Mouse (Mus musculus) heart, embryonic 13.5 days (tissue): Measurements from ENCODE around the gene Atf6. TPM values are rescaled to one million over a fixed set of nuclear protein-coding genes. Genes with fewer than 3 reads are reported as not detected.

Source experiments
- ATAC-seq: fragments of 200-750 bp; cut with Nextera tagmentation; 2 replicates; pipeline ENCODE4 v1.8.0; 2017; ENCODE audit warnings: moderate TSS enrichment; ENCODE audit not compliant: insufficient number of reproducible peaks, low FRiP score, low TSS enrichment; ENCODE audit errors: extremely low read depth
- H3K27ac ChIP-seq: fragments of 300-500 bp; sonication (generic); replicated peaks from 2 replicates; pipeline ENCODE4 v1.5.1; 2015; ENCODE audit warnings: moderate library complexity, mild to moderate bottlenecking, inconsistent platforms
- H3K27me3 ChIP-seq: fragments of 300-500 bp; sonication (generic); replicated peaks from 2 replicates; pipeline ENCODE4 v1.6.1; 2015; ENCODE audit warnings: mild to moderate bottlenecking, inconsistent platforms
- H3K36me3 ChIP-seq: fragments of 300-500 bp; sonication (generic); 2 replicates; pipeline ENCODE4 v1.6.1; 2015; ENCODE audit warnings: mild to moderate bottlenecking, inconsistent platforms
- H3K4me1 ChIP-seq: fragments of 300-500 bp; sonication (generic); 2 replicates; pipeline ENCODE4 v1.6.1; 2015; ENCODE audit warnings: inconsistent platforms
- H3K4me2 ChIP-seq: fragments of 300-500 bp; sonication (generic); 2 replicates; pipeline ENCODE4 v1.6.1; 2015; ENCODE audit warnings: inconsistent platforms, mild to moderate bottlenecking, moderate library complexity
- H3K4me3 ChIP-seq: fragments of 300-500 bp; sonication (generic); 2 replicates; pipeline ENCODE4 v1.5.1; 2015; ENCODE audit warnings: moderate library complexity, mild to moderate bottlenecking, inconsistent platforms
- H3K9ac ChIP-seq: fragments of 300-500 bp; sonication (generic); 2 replicates; pipeline ENCODE4 v1.6.1; 2015; ENCODE audit warnings: inconsistent platforms, mild to moderate bottlenecking, moderate library complexity
- H3K9me3 ChIP-seq: fragments of 300-500 bp; sonication (generic); 2 replicates; pipeline ENCODE4 v1.6.1; 2016; ENCODE audit warnings: inconsistent platforms
- WGBS: fragments of 180-500 bp; shearing (Covaris S2); methylation state at CpG from one replicate; pipeline ENCODE4 v1.1.7; 2015; ENCODE audit warnings: mixed read lengths; 5-methylcytosine and 5-hydroxymethylcytosine counted together
- polyA plus RNA-seq: library from polyadenylated mRNA; unstranded; fragments of >200 nt; fragmentation: Nextera tagmentation; extraction: Ambion mirVana; gene quantifications from 2 replicates; pipeline ENCODE4 v1.2.1, GENCODE M21; 2015

The Atf6 gene
- polyA plus RNA-seq, 1 experiment from 2014 or later: 10.1 TPM

DNA sequence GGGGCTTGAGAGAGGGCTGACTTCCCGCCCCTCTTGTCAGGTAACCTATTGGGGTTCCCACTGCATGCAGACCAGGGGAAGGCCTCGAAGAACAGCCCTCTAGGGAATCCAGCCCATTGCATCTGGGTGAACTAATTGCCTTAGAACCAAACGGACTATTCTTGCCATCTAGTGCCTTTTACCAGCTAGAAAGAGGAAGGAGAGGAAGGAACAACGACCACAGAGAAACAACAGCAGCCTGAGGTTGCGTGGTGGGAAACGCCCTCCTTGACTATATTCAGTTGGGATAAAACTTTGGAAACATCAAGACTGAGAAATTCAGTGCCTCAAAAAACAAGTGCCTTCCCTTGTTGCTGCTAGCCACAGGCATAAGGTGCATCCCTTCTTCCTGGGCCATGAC, 183.7 kb downstream of the Atf6 start:
- peaks cover 38% of the 10 kb centered on the region for H3K36me3 ChIP-seq
- no peak overlapping the region for H3K9ac ChIP-seq
- peaks cover 7% of the 10 kb centered on the region for H3K4me1 ChIP-seq
- no peak overlapping the region for H3K4me2 ChIP-seq
- H3K4me3 ChIP-seq: no peak overlapping the region
- no peaks in the 10 kb centered on the region for H3K9me3 ChIP-seq
- H3K27me3 ChIP-seq: no peaks in the 10 kb centered on the region
- no peak overlapping the region for H3K27ac ChIP-seq
- WGBS: 75% methylated on average over 6 of the region's 6 CpGs
- ATAC-seq: no peak

DNA sequence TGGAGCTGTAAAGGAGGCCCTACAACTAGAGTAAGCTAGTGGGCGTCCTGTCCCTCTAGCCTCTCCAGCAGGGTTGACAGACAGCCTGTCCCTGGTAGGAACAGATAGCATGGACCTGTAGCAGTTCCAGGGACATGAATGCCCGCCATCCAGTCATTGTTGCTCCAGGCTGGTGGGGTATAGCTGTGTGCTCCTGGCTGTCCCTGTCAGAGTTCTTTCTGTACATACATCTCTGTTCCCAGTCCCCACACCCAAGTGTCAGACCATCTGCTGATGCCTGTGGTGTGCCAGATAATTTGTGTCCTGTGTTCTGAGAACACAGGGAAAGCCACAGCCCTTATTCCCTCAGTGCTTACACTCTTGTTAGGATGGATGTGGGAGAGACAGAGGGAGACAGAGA, 187.9 kb downstream of the Atf6 start:
- no peaks in the 10 kb centered on the region for H3K27me3 ChIP-seq
- 59% methylated on average over 2 of the region's 2 CpGs for WGBS
- 0 out of 2 replicates have a peak overlapping the region, but pooled peaks have one; percentile 16 for H3K27ac ChIP-seq
- H3K36me3 ChIP-seq: peaks cover 70% of the 10 kb centered on the region
- peaks cover 14% of the 10 kb centered on the region for H3K4me1 ChIP-seq
- no peak overlapping the region for H3K4me3 ChIP-seq
- H3K9me3 ChIP-seq: no peaks in the 10 kb centered on the region
- H3K9ac ChIP-seq: no peak overlapping the region
- ATAC-seq: no peak
- no peak overlapping the region for H3K4me2 ChIP-seq

DNA sequence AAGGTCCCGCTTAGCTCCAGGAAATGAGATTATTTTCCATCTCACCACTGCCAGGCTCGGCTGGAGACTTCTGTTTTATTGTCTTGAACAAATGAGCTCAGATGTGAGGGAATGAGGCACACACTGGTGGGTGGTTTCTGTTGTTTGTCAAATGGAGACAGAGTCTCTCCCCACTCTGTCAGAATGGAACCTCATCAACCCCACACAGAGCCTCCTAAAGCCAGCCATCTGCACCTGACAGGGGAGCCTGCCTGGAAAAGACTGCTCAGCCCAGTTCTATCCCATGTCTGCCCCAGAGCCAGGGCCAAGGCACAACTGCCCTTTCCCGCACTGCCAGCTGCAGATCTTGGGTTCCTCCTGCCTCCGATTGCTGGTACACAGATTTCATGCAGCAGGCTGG, 188.7 kb downstream of the Atf6 start:
- WGBS: 66% methylated on average over 4 of the region's 4 CpGs
- Histone ChIP-seq H3K4me2 (no peak overlapping the region), H3K36me3 (peaks cover 67% of the 10 kb centered on the region), H3K4me3 (no peak overlapping the region), H3K9me3 (no peaks in the 10 kb centered on the region), H3K4me1 (peaks cover 14% of the 10 kb centered on the region), H3K9ac (no peak overlapping the region), H3K27ac (peak overlapping the region; percentile 16; the same call in 1 of the 2 replicates), H3K27me3 (no peaks in the 10 kb centered on the region)
- ATAC-seq: peak; percentile 14; the same call in 1 of the 2 replicates

DNA sequence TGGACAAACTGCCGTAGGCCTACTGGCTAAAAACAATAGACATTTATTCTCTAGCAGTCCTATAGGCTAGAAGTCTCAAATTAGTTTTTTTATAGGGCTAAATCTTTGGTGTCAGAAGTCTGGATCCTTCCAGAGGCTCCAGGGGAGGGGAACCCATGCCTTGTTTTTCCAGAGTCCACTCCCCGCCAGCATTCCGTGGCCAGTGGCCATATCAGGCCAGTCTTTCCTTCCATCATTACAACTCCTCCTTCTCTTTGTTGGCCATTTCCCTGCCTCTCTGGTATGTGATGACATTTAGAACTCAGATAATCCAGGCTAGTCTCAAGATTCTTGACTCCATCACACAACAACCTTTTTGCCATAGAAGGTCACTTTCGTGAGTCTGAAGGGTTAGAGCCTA, 189.9 kb downstream of the Atf6 start:
- Histone ChIP-seq H3K27me3 (no peaks in the 10 kb centered on the region), H3K36me3 (peaks cover 55% of the 10 kb centered on the region), H3K27ac (no peak overlapping the region), H3K9me3 (no peaks in the 10 kb centered on the region), H3K4me3 (no peak overlapping the region), H3K9ac (no peak overlapping the region), H3K4me1 (peaks cover 19% of the 10 kb centered on the region), H3K4me2 (no peak overlapping the region)
- 59% methylated on average over 4 of the region's 4 CpGs for WGBS
- no peak for ATAC-seq

DNA sequence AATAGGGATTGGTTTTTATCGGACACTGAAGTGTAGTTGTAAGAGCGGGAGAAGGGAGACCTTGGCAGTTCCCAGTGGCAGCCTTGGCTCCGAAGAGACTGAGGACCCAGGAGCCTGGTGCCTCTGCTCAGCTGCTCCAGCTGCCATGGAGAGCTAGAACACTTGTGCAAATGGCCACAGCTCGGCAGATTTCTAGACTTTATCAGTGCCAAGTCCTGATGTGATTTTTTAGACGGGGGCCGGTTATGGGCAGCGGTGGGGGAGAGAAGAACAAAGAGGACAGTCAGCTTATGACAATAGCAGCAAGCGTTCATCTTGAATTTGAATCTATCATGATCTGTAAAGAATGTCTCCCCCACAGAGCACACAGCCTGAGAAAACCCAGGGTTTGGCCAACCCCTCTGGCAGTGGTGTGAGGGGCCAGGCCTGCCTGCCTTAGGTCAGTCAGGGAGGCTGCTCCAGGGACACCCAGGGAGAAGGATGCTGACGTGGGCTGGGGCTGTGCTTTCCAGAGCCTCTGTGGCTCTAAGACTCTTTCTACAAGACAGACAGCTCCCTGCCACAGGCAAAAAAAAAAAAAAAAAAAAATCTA, 193.3 kb downstream of the Atf6 start:
- H3K4me3 ChIP-seq: no peak overlapping the region
- H3K9ac ChIP-seq: no peak overlapping the region
- no peak overlapping the region for H3K4me2 ChIP-seq
- H3K36me3 ChIP-seq: peaks cover 58% of the 10 kb centered on the region
- no peaks in the 10 kb centered on the region for H3K9me3 ChIP-seq
- 62% methylated on average over 9 of the region's 9 CpGs for WGBS
- H3K27ac ChIP-seq: no peak overlapping the region
- no peak for ATAC-seq
- H3K4me1 ChIP-seq: peaks cover 23% of the 10 kb centered on the region
- H3K27me3 ChIP-seq: no peaks in the 10 kb centered on the region

DNA sequence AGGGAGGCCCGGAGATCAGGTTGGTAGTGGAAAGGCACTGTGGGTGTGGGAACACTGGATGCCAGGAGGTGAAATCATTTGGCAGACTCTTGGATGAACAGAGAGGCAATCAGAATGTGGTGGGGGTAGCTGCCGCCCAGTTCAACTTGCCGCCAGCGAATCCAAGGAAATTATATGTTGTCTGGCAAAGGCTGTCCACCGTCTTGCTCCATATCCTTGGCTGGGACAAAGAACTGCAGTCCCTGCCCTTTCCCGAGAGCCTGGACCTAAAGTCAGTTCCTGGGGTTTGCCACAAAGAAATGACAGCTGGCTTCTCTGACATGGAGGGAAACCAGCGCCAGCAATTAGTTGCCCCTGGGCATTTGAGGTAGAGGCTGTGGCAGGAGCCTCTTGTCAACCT, 202.4 kb downstream of the Atf6 start:
- WGBS: 86% methylated on average over 7 of the region's 7 CpGs
- H3K9me3 ChIP-seq: no peaks in the 10 kb centered on the region
- no peaks in the 10 kb centered on the region for H3K4me1 ChIP-seq
- H3K9ac ChIP-seq: no peak overlapping the region
- H3K4me3 ChIP-seq: no peak overlapping the region
- no peak overlapping the region for H3K4me2 ChIP-seq
- peaks cover 95% of the 10 kb centered on the region for H3K36me3 ChIP-seq
- no peak for ATAC-seq
- no peaks in the 10 kb centered on the region for H3K27me3 ChIP-seq
- no peak overlapping the region for H3K27ac ChIP-seq

DNA sequence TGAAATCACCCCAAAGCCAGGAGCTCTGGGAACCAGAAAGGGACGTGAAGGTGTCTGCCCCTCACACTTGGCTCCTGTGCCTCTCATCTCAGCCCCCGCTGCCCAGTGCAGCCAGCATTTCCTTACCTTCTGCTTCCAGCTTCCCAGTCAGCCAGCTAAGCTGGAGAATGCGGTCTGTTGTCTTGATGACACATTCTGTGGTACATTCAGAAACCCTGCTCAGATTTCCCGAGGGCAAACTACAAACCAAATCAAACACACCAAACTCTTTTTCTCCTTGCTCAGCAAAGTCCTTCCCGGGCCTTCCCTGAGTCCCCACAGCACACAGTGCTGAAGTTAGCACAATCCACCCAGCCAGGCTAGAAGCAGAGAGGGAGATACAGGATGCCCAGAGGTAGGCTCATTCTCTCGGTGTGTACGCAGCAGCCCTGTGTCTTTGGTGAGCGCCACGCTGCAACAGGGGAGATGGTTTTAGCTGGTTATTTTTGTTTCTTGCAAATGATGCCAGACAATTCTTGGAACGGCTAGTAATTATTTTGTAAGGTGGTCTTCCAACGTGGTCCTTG, 202.9 kb downstream of the Atf6 start:
- 83% methylated on average over 11 of the region's 11 CpGs for WGBS
- Histone ChIP-seq H3K9ac (no peak overlapping the region), H3K4me3 (no peak overlapping the region), H3K27ac (no peak overlapping the region), H3K4me2 (no peak overlapping the region), H3K36me3 (peaks cover 95% of the 10 kb centered on the region), H3K9me3 (no peaks in the 10 kb centered on the region), H3K27me3 (no peaks in the 10 kb centered on the region), H3K4me1 (no peaks in the 10 kb centered on the region)
- no peak for ATAC-seq

DNA sequence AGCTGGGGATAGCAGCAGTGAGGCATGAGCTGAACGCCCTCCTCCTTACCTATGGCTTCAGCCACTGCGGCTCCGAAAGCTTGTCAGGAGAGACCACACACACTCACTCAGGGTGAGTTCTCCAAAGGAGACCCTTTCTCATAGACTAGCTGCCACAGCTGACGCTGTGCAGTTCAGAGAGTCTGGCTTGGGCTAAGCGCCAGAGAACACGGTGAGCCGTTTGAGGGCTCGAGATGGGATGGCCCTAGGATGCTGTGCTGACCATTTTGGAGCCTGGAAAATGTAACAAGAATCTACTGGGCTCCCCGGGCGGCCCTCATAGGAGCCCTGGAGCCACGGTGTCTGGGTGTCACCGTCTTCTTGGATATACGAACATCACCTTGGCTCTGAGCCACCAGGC, 208.3 kb downstream of the Atf6 start:
- H3K4me1 ChIP-seq: peaks cover 23% of the 10 kb centered on the region
- no peaks in the 10 kb centered on the region for H3K27me3 ChIP-seq
- H3K9ac ChIP-seq: no peak overlapping the region
- no peak overlapping the region for H3K4me3 ChIP-seq
- H3K27ac ChIP-seq: no peak overlapping the region
- H3K4me2 ChIP-seq: no peak overlapping the region
- WGBS: 62% methylated on average over 13 of the region's 13 CpGs
- no peak for ATAC-seq
- peaks cover 70% of the 10 kb centered on the region for H3K36me3 ChIP-seq
- no peaks in the 10 kb centered on the region for H3K9me3 ChIP-seq

DNA sequence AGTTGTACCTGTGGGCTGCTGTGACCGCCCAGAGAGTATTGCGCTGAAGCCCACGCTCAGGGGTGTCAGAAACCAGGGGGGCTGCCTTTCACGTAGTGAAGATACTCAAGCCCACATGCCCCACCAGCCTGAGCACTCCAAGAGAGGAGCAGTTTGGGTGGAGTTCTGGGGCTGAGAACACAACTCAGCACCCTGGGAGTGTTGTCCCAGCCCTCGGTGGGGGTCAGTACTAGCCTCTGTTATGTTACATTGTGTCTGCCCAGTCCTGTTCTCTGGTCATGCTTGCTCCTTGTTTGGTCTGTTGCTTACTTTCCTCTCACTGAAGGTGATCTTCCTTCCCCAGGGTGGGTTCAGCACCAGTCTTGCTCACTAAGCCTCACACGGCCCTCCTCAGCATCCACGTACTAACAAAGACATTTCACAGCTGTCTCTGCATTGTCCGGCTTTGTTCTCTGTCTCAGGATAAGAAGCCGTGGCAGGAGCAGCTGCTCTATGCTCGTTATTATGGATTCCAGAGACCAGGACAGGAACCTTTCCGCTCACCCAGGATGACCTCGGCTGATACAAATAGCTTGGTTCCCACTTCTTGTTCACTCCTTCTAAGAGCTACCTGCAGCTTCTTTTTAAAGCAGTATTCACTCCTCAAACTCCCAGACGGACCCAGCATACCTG, 209.8 kb downstream of the Atf6 start:
- H3K4me3 ChIP-seq: no peak overlapping the region
- H3K9ac ChIP-seq: peak overlapping the region; percentile 7; the same call in 1 of the 2 replicates
- peaks cover 24% of the 10 kb centered on the region for H3K4me1 ChIP-seq
- 0 out of 2 replicates have a peak overlapping the region, but pooled peaks have one; percentile 8 for H3K27ac ChIP-seq
- no peaks in the 10 kb centered on the region for H3K27me3 ChIP-seq
- H3K4me2 ChIP-seq: no peak overlapping the region
- H3K36me3 ChIP-seq: peaks cover 71% of the 10 kb centered on the region
- H3K9me3 ChIP-seq: no peaks in the 10 kb centered on the region
- 53% methylated on average over 13 of the region's 13 CpGs for WGBS
- no peak for ATAC-seq

DNA sequence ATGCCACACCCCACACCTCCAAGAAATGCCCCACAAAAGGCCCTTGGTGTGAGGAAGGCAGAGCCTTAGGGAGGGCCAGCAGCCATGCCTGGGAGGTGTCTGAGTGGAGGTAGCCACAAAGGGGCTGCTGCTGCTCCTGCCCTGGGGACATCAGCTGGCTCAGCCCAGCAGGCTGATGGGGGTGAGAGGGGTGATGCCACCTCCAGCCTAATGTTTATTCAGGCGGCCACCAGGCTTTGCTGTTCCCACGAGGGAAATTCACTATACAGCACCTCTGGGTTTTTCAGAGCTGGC, 210.4 kb downstream of the Atf6 start:
- Histone ChIP-seq H3K9ac (no peak overlapping the region; the same call in 1 of the 2 replicates), H3K4me3 (no peak overlapping the region), H3K4me1 (peaks cover 30% of the 10 kb centered on the region), H3K4me2 (no peak overlapping the region), H3K36me3 (peaks cover 67% of the 10 kb centered on the region), H3K9me3 (no peaks in the 10 kb centered on the region), H3K27ac (no peak overlapping the region), H3K27me3 (no peaks in the 10 kb centered on the region)
- no peak for ATAC-seq
- WGBS: 33% methylated on average over 2 of the region's 2 CpGs

DNA sequence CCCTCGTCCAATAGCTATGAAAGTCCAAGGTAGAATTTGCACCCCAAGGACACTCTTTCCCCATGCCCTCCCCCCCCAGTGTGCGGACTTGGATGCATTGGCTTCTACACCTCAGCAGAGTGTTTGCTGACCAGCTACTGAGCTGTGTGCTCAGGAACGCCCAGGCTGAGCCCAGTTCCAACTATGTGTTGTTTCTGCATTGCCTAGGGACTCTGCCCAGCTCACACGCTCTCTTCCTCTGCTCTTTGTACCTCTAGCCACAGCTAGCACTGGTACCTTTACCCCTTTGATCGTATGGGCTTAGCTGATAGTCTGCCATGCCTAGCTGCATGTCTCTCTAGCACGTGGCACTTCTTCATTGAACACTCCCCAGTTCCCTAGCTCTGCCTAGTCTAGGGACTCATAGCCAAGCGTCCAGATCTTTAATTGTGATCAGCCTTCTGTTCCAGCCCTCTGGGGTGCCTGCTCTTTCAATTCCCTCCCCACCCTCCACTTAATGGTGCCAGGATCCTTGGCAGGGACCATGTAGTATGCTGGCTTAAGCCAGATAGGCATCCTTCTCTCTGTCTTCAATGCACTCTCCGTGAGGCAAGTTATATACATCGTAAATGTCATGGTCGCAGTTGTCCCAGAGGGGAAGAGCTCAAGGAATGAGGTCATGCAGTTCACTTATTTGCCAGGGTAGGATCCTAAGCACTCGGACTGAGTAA, 210.9 kb downstream of the Atf6 start:
- H3K4me2 ChIP-seq: no peak overlapping the region
- 78% methylated on average over 11 of the region's 11 CpGs for WGBS
- peaks cover 62% of the 10 kb centered on the region for H3K36me3 ChIP-seq
- H3K27ac ChIP-seq: no peak overlapping the region
- H3K27me3 ChIP-seq: no peaks in the 10 kb centered on the region
- H3K9me3 ChIP-seq: no peaks in the 10 kb centered on the region
- no peak for ATAC-seq
- no peak overlapping the region for H3K4me3 ChIP-seq
- no peak overlapping the region for H3K9ac ChIP-seq
- peaks cover 35% of the 10 kb centered on the region for H3K4me1 ChIP-seq
